ENCODE assay signal across 10 mouse cellular contexts in genomic region chr15:9155325-9155724, GRCm38 (mm10). TPM values are rescaled to one million over a fixed set of nuclear protein-coding genes. Genes with fewer than 3 reads are reported as not detected.
DNase-seq lines count a peak whose midpoint lies in the region; ATAC-seq and TF ChIP-seq lines count a peak whose summit lies in the region.
"Had no signal": no experiment of that assay in that cellular context is flagged by ENCODE, and none has a peak within 500 bp of the region (broad histone marks: within the 10 kb centered on the region; RNA-seq: fewer than 3 reads in every experiment).

Skp2 (minus strand) TSS chr15:9155425.

- H3K36me3 ChIP-seq in kidney, postnatal 0 days (ENCODE audit: insufficient read depth, low read length): peaks cover 19% of the 10 kb centered on the region; the same call in 1 of the 2 replicates
- H3K36me3 ChIP-seq in embryonic facial prominence, embryonic 10.5 days (replicated peaks): peaks cover 66% of the 10 kb centered on the region
- peaks cover 52% of the 10 kb centered on the region for H3K36me3 ChIP-seq in hindbrain, embryonic 13.5 days
- peaks cover 40% of the 10 kb centered on the region for H3K36me3 ChIP-seq in midbrain, embryonic 12.5 days

- TF ChIP-seq CTCF in kidney, postnatal 0 days (IDR thresholded peaks at IDR 0.05; ENCODE audit: low read depth): no peak

- no peak within 1 kb of the TSS for H3K27ac ChIP-seq in kidney, postnatal 0 days
- no peak within 1 kb of the TSS for H3K27ac ChIP-seq in embryonic facial prominence, embryonic 10.5 days (replicated peaks)
- H3K27ac ChIP-seq in hindbrain, embryonic 13.5 days: no peak within 1 kb of the TSS
- no peak within 1 kb of the TSS for H3K27ac ChIP-seq in midbrain, embryonic 12.5 days (replicated peaks)

- H3K4me1 ChIP-seq in kidney, postnatal 0 days (replicated peaks; ENCODE audit: insufficient read depth, low read length): no peaks in the 10 kb centered on the region
- no peaks in the 10 kb centered on the region for H3K4me1 ChIP-seq in embryonic facial prominence, embryonic 10.5 days
- no peaks in the 10 kb centered on the region for H3K4me1 ChIP-seq in hindbrain, embryonic 13.5 days (replicated peaks)
- no peaks in the 10 kb centered on the region for H3K4me1 ChIP-seq in midbrain, embryonic 12.5 days

- no peak for ATAC-seq in kidney, postnatal 0 days (replicated peaks; ENCODE audit: low FRiP score, low read depth)
- ATAC-seq in hindbrain, embryonic 13.5 days (ENCODE audit: low FRiP score): no peak
- no peak for ATAC-seq in midbrain, embryonic 12.5 days (ENCODE audit: low FRiP score, low read depth)
- ATAC-seq in inflammation-experienced regulatory T-cells, adult 6 months: no peak

- H3K9ac ChIP-seq in kidney, postnatal 0 days (ENCODE audit: low read depth, low read length): no peak within 1 kb of the TSS
- H3K9ac ChIP-seq in hindbrain, embryonic 13.5 days: no peak within 1 kb of the TSS
- H3K9ac ChIP-seq in midbrain, embryonic 12.5 days (replicated peaks): no peak within 1 kb of the TSS

- no peaks in the 10 kb centered on the region for H3K9me3 ChIP-seq in kidney, postnatal 0 days (replicated peaks; ENCODE audit: low read length)
- no peaks in the 10 kb centered on the region for H3K9me3 ChIP-seq in embryonic facial prominence, embryonic 10.5 days
- H3K9me3 ChIP-seq in hindbrain, embryonic 13.5 days: no peaks in the 10 kb centered on the region
- H3K9me3 ChIP-seq in midbrain, embryonic 12.5 days: no peaks in the 10 kb centered on the region

- H3K4me3 ChIP-seq in kidney, postnatal 0 days (replicated peaks; ENCODE audit: low read depth, low read length): no peak within 1 kb of the TSS
- H3K4me3 ChIP-seq in embryonic facial prominence, embryonic 10.5 days: no peak within 1 kb of the TSS
- H3K4me3 ChIP-seq in hindbrain, embryonic 13.5 days: no peak within 1 kb of the TSS
- no peak within 1 kb of the TSS for H3K4me3 ChIP-seq in midbrain, embryonic 12.5 days

- H3K4me2 ChIP-seq in kidney, postnatal 0 days (ENCODE audit: low read length): no peak within 1 kb of the TSS
- no peak within 1 kb of the TSS for H3K4me2 ChIP-seq in hindbrain, embryonic 13.5 days
- no peak within 1 kb of the TSS for H3K4me2 ChIP-seq in midbrain, embryonic 12.5 days (replicated peaks)

- intact Hi-C loops in gastrocnemius, postnatal 36 days (cut with DNase I): no loop called here

- H3K27me3 ChIP-seq in kidney, postnatal 0 days (ENCODE audit: insufficient read depth, low read length): no peaks in the 10 kb centered on the region
- H3K27me3 ChIP-seq in embryonic facial prominence, embryonic 10.5 days (replicated peaks; ENCODE audit: low read depth, poor library complexity, severe bottlenecking): no peaks in the 10 kb centered on the region
- no peaks in the 10 kb centered on the region for H3K27me3 ChIP-seq in hindbrain, embryonic 13.5 days
- no peaks in the 10 kb centered on the region for H3K27me3 ChIP-seq in midbrain, embryonic 12.5 days

- no peak for DNase-seq in kidney, postnatal 0 days (ENCODE audit: low spot score)
- no peak for DNase-seq in kidney, postnatal 10 days
- DNase-seq in embryonic facial prominence, embryonic 10.5 days (ENCODE audit: low spot score): no peak
- no peak for DNase-seq in gastrocnemius, postnatal 36 days
- DNase-seq in spleen, postnatal 10 days (ENCODE audit: low spot score in 2 of 2): no peak
- DNase-seq: cerebellum, adult 9-11 months; lung, postnatal 36 days had no signal

RNA-seq across cellular contexts. Expression of gene Skp2, which starts in this region (rescaled TPM):
- 29.0 and 32.1 TPM in 2 replicates for polyA plus RNA-seq in kidney, postnatal 0 days (2015; fragmentation: Nextera tagmentation; extraction: Ambion mirVana)
- polyA plus RNA-seq in embryonic facial prominence, embryonic 10.5 days (2016; fragmentation: Nextera tagmentation; extraction: Ambion mirVana): 128 and 129 TPM in 2 replicates
- polyA plus RNA-seq in hindbrain, embryonic 13.5 days (2015; fragmentation: Nextera tagmentation; extraction: Ambion mirVana): 26.0 and 27.9 TPM in 2 replicates
- polyA plus RNA-seq in midbrain, embryonic 12.5 days (2016; fragmentation: Nextera tagmentation; extraction: Ambion mirVana): 85.9 and 86.1 TPM in 2 replicates
- total RNA-seq in gastrocnemius, postnatal 36 days (2021): under 1 TPM; 0.77 to 0.99 TPM
- 1 to 10 TPM; 3.9 to 9.8 (median 6.3) TPM for polyA plus RNA-seq in inflammation-experienced regulatory T-cells, adult 6 months (2017; shearing (Covaris generic))
